Mouse (Mus musculus) forebrain, embryonic 15.5 days (tissue): ENCODE measurements around the gene Vmn1r188. TPM values are rescaled to one million over a fixed set of nuclear protein-coding genes. Genes with fewer than 3 reads are reported as not detected.
"Not testable (repeated sequence)": the region's sequence is repeated elsewhere in the genome, so short reads cannot be mapped to it uniquely, and the experiment has no call there.

Source experiments
- ATAC-seq: fragments of 200-750 bp; cut with Nextera tagmentation; replicated peaks from 2 replicates; pipeline ENCODE4 v1.8.0; 2017; ENCODE audit warnings: mild to moderate bottlenecking, moderate TSS enrichment, moderate library complexity
- H3K27ac ChIP-seq: fragments of 300-500 bp; sonication (generic); replicated peaks from 2 replicates; pipeline ENCODE4 v1.5.1; 2015; ENCODE audit warnings: mild to moderate bottlenecking, inconsistent platforms
- H3K27me3 ChIP-seq: fragments of 300-500 bp; sonication (generic); 2 replicates; pipeline ENCODE4 v1.6.1; 2015; ENCODE audit warnings: inconsistent platforms
- H3K36me3 ChIP-seq: fragments of 300-500 bp; sonication (generic); 2 replicates; pipeline ENCODE4 v1.6.1; 2015; ENCODE audit warnings: mild to moderate bottlenecking, inconsistent platforms
- H3K4me1 ChIP-seq: fragments of 300-500 bp; sonication (generic); 2 replicates; pipeline ENCODE4 v1.6.1; 2015; ENCODE audit warnings: inconsistent platforms
- H3K4me2 ChIP-seq: fragments of 300-500 bp; sonication (generic); replicated peaks from 2 replicates; pipeline ENCODE4 v1.6.1; 2015; ENCODE audit warnings: mild to moderate bottlenecking, inconsistent platforms
- H3K4me3 ChIP-seq: fragments of 300-500 bp; sonication (generic); 2 replicates; pipeline ENCODE4 v1.5.1; 2015; ENCODE audit warnings: mild to moderate bottlenecking, inconsistent platforms
- H3K9ac ChIP-seq: fragments of 300-500 bp; sonication (generic); replicated peaks from 2 replicates; pipeline ENCODE4 v1.6.1; 2015; ENCODE audit warnings: mild to moderate bottlenecking, inconsistent platforms
- H3K9me3 ChIP-seq: fragments of 300-500 bp; sonication (generic); 2 replicates; pipeline ENCODE4 v1.6.1; 2016; ENCODE audit warnings: inconsistent platforms
- WGBS: fragments of 180-500 bp; shearing (Covaris S2); methylation state at CpG from one replicate; pipeline ENCODE4 v1.1.7; 2015; ENCODE audit warnings: mixed read lengths; 5-methylcytosine and 5-hydroxymethylcytosine counted together
- polyA plus RNA-seq: library from polyadenylated mRNA; unstranded; fragments of >200 nt; fragmentation: Nextera tagmentation; extraction: Ambion mirVana; gene quantifications from 2 replicates; pipeline ENCODE4 v1.2.1, GENCODE M21; 2015

The Vmn1r188 gene
- polyA plus RNA-seq, result not detected in 2 replicates

GRCm38 (mm10) chr13:22084140-22084539 is at the start of gene Vmn1r188:
Gene Vmn1r188, plus strand, starts transcription at chr13:22084440.
- not testable (repeated sequence) for H3K27ac ChIP-seq, H3K36me3 ChIP-seq, H3K4me3 ChIP-seq, H3K9me3 ChIP-seq, H3K9ac ChIP-seq, H3K4me2 ChIP-seq, ATAC-seq, H3K27me3 ChIP-seq, H3K4me1 ChIP-seq
- WGBS, result 91% methylated on average over 1 of the region's 1 CpGs

GRCm38 (mm10) chr13:22034443-22035266 is 49.6 kb upstream of the Vmn1r188 start:
- peak overlapping the region; percentile 46 for H3K4me3 ChIP-seq
- under 1% methylated on average over 14 of the region's 14 CpGs for WGBS
- peak overlapping the region; percentile 65 for H3K27ac ChIP-seq
- H3K36me3 ChIP-seq, result no peaks in the 10 kb centered on the region
- no peaks in the 10 kb centered on the region for H3K27me3 ChIP-seq
- H3K9ac ChIP-seq, result peak overlapping the region; percentile 49
- peak; percentile 32; the same call in 1 of the 2 replicates for ATAC-seq
- H3K9me3 ChIP-seq, result no peaks in the 10 kb centered on the region
- H3K4me2 ChIP-seq, result peak overlapping the region; percentile 53
- peaks cover 17% of the 10 kb centered on the region for H3K4me1 ChIP-seq

- not testable (repeated sequence) for H3K27me3 ChIP-seq, H3K36me3 ChIP-seq, H3K9me3 ChIP-seq
- H3K4me2 ChIP-seq, result peak within 1 kb of the TSS; percentile 53
- under 1% methylated on average over 30 of the region's 69 CpGs for WGBS
- peak within 1 kb of the TSS; percentile 46 for H3K4me3 ChIP-seq
- H3K9ac ChIP-seq, result peak within 1 kb of the TSS; percentile 49
- peak within 1 kb of the TSS; percentile 70 for H3K27ac ChIP-seq
- H3K4me1 ChIP-seq, result peaks cover 25% of the 10 kb centered on the region
- peak; percentile 99 for ATAC-seq
These were observed 48.7 kb upstream of the Vmn1r188 start, which contains the start of the genes Hist1h2ah and Hist1h2bk for GRCm38 (mm10) chr13:22035267-22036148. Gene Hist1h2ah, minus strand, starts transcription at chr13:22035568. Gene Hist1h2bk, plus strand, starts transcription at chr13:22035870.

- WGBS, result 1% methylated on average over 23 of the region's 23 CpGs
These were observed 47.9 kb upstream of the Vmn1r188 start for GRCm38 (mm10) chr13:22036149-22036956.

GRCm38 (mm10) chr13:22036986-22037385 is 47.3 kb upstream of the Vmn1r188 start:
- Histone ChIP-seq H3K4me3 (peak overlapping the region; percentile 46), H3K9ac (peak overlapping the region; percentile 46), H3K4me1 (peaks cover 36% of the 10 kb centered on the region), H3K27ac (peak overlapping the region; percentile 70), H3K4me2 (peak overlapping the region; percentile 53; the same call in 1 of the 2 replicates), H3K9me3 (no peaks in the 10 kb centered on the region), H3K27me3 (no peaks in the 10 kb centered on the region), H3K36me3 (no peaks in the 10 kb centered on the region)
- ATAC-seq, result no peak
- 58% methylated on average over 3 of the region's 3 CpGs for WGBS

More at GRCm38 (mm10) chr13:22036149-22036956, 47.9 kb upstream of the Vmn1r188 start:
- Histone ChIP-seq H3K4me2 (peak overlapping the region; percentile 53), H3K27ac (peak overlapping the region; percentile 70), H3K9ac (peak overlapping the region; percentile 46), H3K9me3 (no peaks in the 10 kb centered on the region), H3K4me1 (peaks cover 30% of the 10 kb centered on the region), H3K4me3 (peak overlapping the region; percentile 46), H3K36me3 (no peaks in the 10 kb centered on the region), H3K27me3 (no peaks in the 10 kb centered on the region)
- no peak; the same call in 1 of the 2 replicates for ATAC-seq

GRCm38 (mm10) chr13:22037415-22037814 is 46.8 kb upstream of the Vmn1r188 start:
- ATAC-seq, result no peak
- H3K9ac ChIP-seq, result no peak overlapping the region
- peaks cover 40% of the 10 kb centered on the region for H3K4me1 ChIP-seq
- no peak overlapping the region for H3K4me3 ChIP-seq
- no peak overlapping the region for H3K4me2 ChIP-seq
- peak overlapping the region; percentile 70; the same call in 1 of the 2 replicates for H3K27ac ChIP-seq
- no peaks in the 10 kb centered on the region for H3K27me3 ChIP-seq
- H3K9me3 ChIP-seq, result no peaks in the 10 kb centered on the region
- 80% methylated on average over 2 of the region's 2 CpGs for WGBS
- H3K36me3 ChIP-seq, result no peaks in the 10 kb centered on the region

GRCm38 (mm10) chr13:22039364-22039763 is 44.9 kb upstream of the Vmn1r188 start:
- Histone ChIP-seq H3K9me3 (no peaks in the 10 kb centered on the region), H3K4me1 (peaks cover 46% of the 10 kb centered on the region), H3K4me3 (no peak overlapping the region), H3K9ac (no peak overlapping the region), H3K4me2 (no peak overlapping the region), H3K27me3 (no peaks in the 10 kb centered on the region), H3K36me3 (no peaks in the 10 kb centered on the region), H3K27ac (no peak overlapping the region; the same call in 1 of the 2 replicates)
- WGBS, result 65% methylated on average over 5 of the region's 5 CpGs
- no peak for ATAC-seq

- H3K9ac ChIP-seq, result peak overlapping the region; percentile 57; the same call in 1 of the 2 replicates
These were observed 44.2 kb upstream of the Vmn1r188 start for GRCm38 (mm10) chr13:22039951-22040463.

GRCm38 (mm10) chr13:22040464-22041141 is 43.6 kb upstream of the Vmn1r188 start:
- WGBS, result under 1% methylated on average over 24 of the region's 24 CpGs
- H3K27me3 ChIP-seq, result no peaks in the 10 kb centered on the region

More at GRCm38 (mm10) chr13:22039951-22040463, 44.2 kb upstream of the Vmn1r188 start:
- Histone ChIP-seq H3K4me2 (peak overlapping the region; percentile 84), H3K27me3 (no peaks in the 10 kb centered on the region), H3K27ac (peak overlapping the region; percentile 91), H3K36me3 (no peaks in the 10 kb centered on the region), H3K4me1 (peaks cover 42% of the 10 kb centered on the region), H3K9me3 (no peaks in the 10 kb centered on the region), H3K4me3 (peak overlapping the region; percentile 48)
- 6% methylated on average over 2 of the region's 2 CpGs for WGBS
- ATAC-seq, result no peak

GRCm38 (mm10) chr13:22041142-22041536 is 43.1 kb upstream of the Vmn1r188 start, which contains the start of gene Hist1h4i:
Gene Hist1h4i, minus strand, starts transcription at chr13:22041362.
- ATAC-seq, result peak; percentile 62
- H3K9me3 ChIP-seq, H3K36me3 ChIP-seq, H3K27me3 ChIP-seq: not testable (repeated sequence)
- peak within 1 kb of the TSS; percentile 57 for H3K9ac ChIP-seq
- peak within 1 kb of the TSS; percentile 48 for H3K4me3 ChIP-seq
- peak within 1 kb of the TSS; percentile 84 for H3K4me2 ChIP-seq
- H3K27ac ChIP-seq, result peak within 1 kb of the TSS; percentile 91
- peaks cover 40% of the 10 kb centered on the region for H3K4me1 ChIP-seq
- under 1% methylated on average over 27 of the region's 27 CpGs for WGBS

More at GRCm38 (mm10) chr13:22040464-22041141, 43.6 kb upstream of the Vmn1r188 start:
- Histone ChIP-seq H3K36me3 (no peaks in the 10 kb centered on the region), H3K9ac (peak overlapping the region; percentile 57), H3K9me3 (no peaks in the 10 kb centered on the region), H3K4me2 (peak overlapping the region; percentile 84), H3K27ac (peak overlapping the region; percentile 91), H3K4me1 (peaks cover 42% of the 10 kb centered on the region), H3K4me3 (peak overlapping the region; percentile 48)
- ATAC-seq, result peak; percentile 3
